Mouse (Mus musculus) kidney, adult 2 months (tissue): ENCODE measurements around the gene Six6.

ENCODE experiments used
- CTCF ChIP-seq: fragments of 200-500 bp; conservative IDR thresholded peaks from 2 replicates; pipeline ENCODE4 v1.5.1; 2011; ENCODE audit warnings: low read depth, mild to moderate bottlenecking, control low read depth, low read length, moderate library complexity, mixed read lengths; ENCODE audit not compliant: insufficient read depth, insufficient read length
- POLR2A ChIP-seq: fragments of 200-500 bp; IDR thresholded peaks from one replicate; pipeline ENCODE4 v1.6.1; 2011; ENCODE audit warnings: low read depth, low read length, control low read depth

DNA sequence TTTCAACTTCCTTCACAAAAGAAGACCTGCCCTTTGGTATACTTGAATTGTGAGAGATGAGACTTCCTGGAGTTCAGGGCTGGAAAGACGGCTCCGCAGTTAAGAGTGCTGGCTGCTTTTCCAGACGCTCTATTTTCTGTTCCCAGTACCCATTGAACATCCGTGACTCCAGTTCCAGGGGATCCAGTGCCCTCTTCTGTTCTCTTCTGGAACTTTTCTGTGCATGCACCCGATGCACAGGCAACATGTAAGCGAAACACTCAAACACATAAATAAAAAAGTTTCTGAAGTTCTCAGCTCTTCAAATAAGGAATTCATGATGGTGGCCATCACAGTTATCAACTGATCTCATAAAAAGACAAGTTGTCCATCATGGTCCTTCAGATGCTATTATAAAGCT, 23.1 kb downstream of the Six6 start:
- TF ChIP-seq POLR2A (no peak), CTCF (no peak)
